Mouse (Mus musculus) intestine, postnatal 0 days (tissue): ENCODE results near the gene Col4a5. TPM values are rescaled to one million over a fixed set of nuclear protein-coding genes. Genes with fewer than 3 reads are reported as not detected.

ENCODE experiments used
- ATAC-seq: fragments of 200-750 bp; cut with Nextera tagmentation; 2 replicates; pipeline ENCODE4 v1.8.0; 2017; ENCODE audit warnings: mild to moderate bottlenecking, moderate TSS enrichment, moderate library complexity
- H3K27ac ChIP-seq: fragments of 300-500 bp; sonication (generic); 2 replicates; pipeline ENCODE4 v1.5.1; 2014; ENCODE audit warnings: mild to moderate bottlenecking, low read depth, low read length, moderate library complexity
- H3K27me3 ChIP-seq: fragments of 300-500 bp; sonication (generic); replicated peaks from 2 replicates; pipeline ENCODE4 v1.6.1; 2014; ENCODE audit warnings: low read length, mixed read lengths; ENCODE audit not compliant: control insufficient read depth, insufficient read depth
- H3K36me3 ChIP-seq: fragments of 300-500 bp; sonication (generic); 2 replicates; pipeline ENCODE4 v1.6.1; 2014; ENCODE audit warnings: mild to moderate bottlenecking, moderate library complexity; ENCODE audit not compliant: control insufficient read depth, insufficient read depth
- H3K4me1 ChIP-seq: fragments of 300-500 bp; sonication (generic); replicated peaks from 2 replicates; pipeline ENCODE4 v1.6.1; 2014; ENCODE audit warnings: antibody characterized with exemption, low read length, mixed read lengths; ENCODE audit not compliant: control insufficient read depth, insufficient read depth
- H3K4me2 ChIP-seq: fragments of 300-500 bp; sonication (generic); replicated peaks from 2 replicates; pipeline ENCODE4 v1.6.1; 2014; ENCODE audit warnings: low read depth, mild to moderate bottlenecking, moderate library complexity
- H3K4me3 ChIP-seq: fragments of 300-500 bp; sonication (generic); 2 replicates; pipeline ENCODE4 v1.5.1; 2014; ENCODE audit warnings: low read depth, low read length
- H3K9ac ChIP-seq: fragments of 300-500 bp; sonication (generic); 2 replicates; pipeline ENCODE4 v1.6.1; 2014; ENCODE audit warnings: mild to moderate bottlenecking, low read depth, low read length
- H3K9me3 ChIP-seq: fragments of 300-500 bp; sonication (generic); 2 replicates; pipeline ENCODE4 v1.6.1; 2016; ENCODE audit warnings: mixed run types; ENCODE audit not compliant: control insufficient read depth
- CTCF ChIP-seq: sonication (generic); IDR thresholded peaks from 2 replicates; pipeline ENCODE4 v1.5.1; 2016; ENCODE audit warnings: low read depth, mild to moderate bottlenecking, control low read depth, antibody characterized with exemption, moderate library complexity
- WGBS: fragments of 180-500 bp; shearing (Covaris S2); extraction: QIAGEN DNeasy Blood & Tissue Kit; methylation state at CpG from one replicate; pipeline ENCODE4 v1.1.7; 2014; 5-methylcytosine and 5-hydroxymethylcytosine counted together
- polyA plus RNA-seq: library from polyadenylated mRNA; unstranded; fragments of >200 nt; fragmentation: Nextera tagmentation; extraction: Ambion mirVana; gene quantifications from 2 replicates; pipeline ENCODE4 v1.2.1, GENCODE M21; 2015

The Col4a5 gene
- 5.0 and 5.5 TPM in 2 replicates for polyA plus RNA-seq

GRCm38 (mm10) chrX:141475110-141475509 is at the start of gene Col4a5:
Gene Col4a5, plus strand, starts transcription at chrX:141475385.
- no peak within 1 kb of the TSS for H3K27ac ChIP-seq
- WGBS, result 18% methylated on average over 13 of the region's 13 CpGs
- peak; percentile 59; the same call in 1 of the 2 replicates for ATAC-seq

GRCm38 (mm10) chrX:141436780-141437179 is 38.4 kb upstream of the Col4a5 start:
- Histone ChIP-seq H3K27me3 (no peaks in the 10 kb centered on the region), H3K4me2 (no peak overlapping the region), H3K9me3 (no peaks in the 10 kb centered on the region), H3K9ac (no peak overlapping the region), H3K4me1 (no peaks in the 10 kb centered on the region), H3K27ac (no peak overlapping the region), H3K4me3 (no peak overlapping the region), H3K36me3 (no peaks in the 10 kb centered on the region)
- TF ChIP-seq CTCF, result no peak
- no peak for ATAC-seq
- WGBS, result 76% methylated on average over 6 of the region's 6 CpGs

More at GRCm38 (mm10) chrX:141475110-141475509, at the start of gene Col4a5:
- no peaks in the 10 kb centered on the region for H3K36me3 ChIP-seq
- H3K4me3 ChIP-seq, result peak within 1 kb of the TSS; percentile 43
- H3K4me1 ChIP-seq, result no peaks in the 10 kb centered on the region
- peak within 1 kb of the TSS; percentile 66 for H3K4me2 ChIP-seq
- H3K27me3 ChIP-seq, result 0 out of 2 replicates have a peak, but pooled peaks cover 6% of the 10 kb centered on the region
- H3K9ac ChIP-seq, result no peak within 1 kb of the TSS
- TF ChIP-seq CTCF, result no peak
- no peaks in the 10 kb centered on the region for H3K9me3 ChIP-seq

DNA sequence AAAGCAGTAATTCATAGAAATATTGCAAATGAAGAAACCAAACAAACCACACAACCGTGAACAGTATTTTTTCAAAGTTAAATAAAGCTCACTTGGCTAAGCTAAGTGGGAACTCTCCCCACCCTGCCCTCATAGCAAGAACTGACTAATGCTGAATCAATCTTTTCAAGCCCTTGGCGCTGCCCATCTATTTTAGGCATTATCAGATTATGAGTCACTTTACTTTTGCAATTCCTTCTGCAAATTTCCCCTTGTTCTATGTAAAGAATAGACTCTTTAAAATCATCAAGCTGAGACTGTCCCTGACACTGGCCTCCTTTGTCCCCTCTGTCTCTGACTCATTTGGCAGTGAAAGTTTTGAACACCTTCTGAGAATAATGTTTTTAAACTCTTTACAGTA is 35.8 kb upstream of the Col4a5 start:
- H3K9me3 ChIP-seq, result no peaks in the 10 kb centered on the region
- H3K36me3 ChIP-seq, result no peaks in the 10 kb centered on the region
- H3K27me3 ChIP-seq, result no peaks in the 10 kb centered on the region
- no peak overlapping the region for H3K27ac ChIP-seq
- H3K4me3 ChIP-seq, result no peak overlapping the region
- H3K4me2 ChIP-seq, result no peak overlapping the region
- no peak for ATAC-seq
- TF ChIP-seq CTCF, result no peak
- H3K9ac ChIP-seq, result no peak overlapping the region
- no peaks in the 10 kb centered on the region for H3K4me1 ChIP-seq
- WGBS, result 51% methylated on average over 2 of the region's 2 CpGs

DNA sequence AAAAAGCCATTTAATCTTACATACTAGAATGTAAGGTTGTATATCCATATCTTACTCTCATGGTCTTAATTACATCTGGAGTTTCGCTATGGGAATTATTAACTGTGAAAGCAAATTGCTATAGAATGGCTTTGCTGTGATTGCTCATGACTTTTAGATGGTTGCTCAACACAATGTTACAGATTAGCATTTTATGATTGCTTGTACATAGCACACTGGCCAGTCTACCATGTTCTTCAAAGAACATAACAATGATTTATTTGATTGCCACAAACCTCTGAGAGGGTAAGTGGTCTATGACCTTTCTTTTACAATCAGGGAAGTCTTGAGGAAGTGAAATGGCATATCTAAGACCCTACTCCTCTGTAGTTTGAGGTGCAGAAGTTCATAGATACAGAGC is 27.2 kb upstream of the Col4a5 start:
- H3K36me3 ChIP-seq, result no peaks in the 10 kb centered on the region
- no peak overlapping the region for H3K4me2 ChIP-seq
- TF ChIP-seq CTCF, result no peak
- no peak overlapping the region for H3K27ac ChIP-seq
- ATAC-seq, result no peak
- no peak overlapping the region for H3K4me3 ChIP-seq
- 53% methylated on average over 1 of the region's 1 CpGs for WGBS
- H3K9ac ChIP-seq, result no peak overlapping the region
- H3K27me3 ChIP-seq, result no peaks in the 10 kb centered on the region
- H3K4me1 ChIP-seq, result no peaks in the 10 kb centered on the region
- no peaks in the 10 kb centered on the region for H3K9me3 ChIP-seq

- Histone ChIP-seq H3K4me3 (peak within 1 kb of the TSS; percentile 43), H3K27me3 (0 out of 2 replicates have a peak, but pooled peaks cover 6% of the 10 kb centered on the region), H3K9ac (no peak within 1 kb of the TSS), H3K9me3 (no peaks in the 10 kb centered on the region), H3K4me2 (peak within 1 kb of the TSS; percentile 66), H3K4me1 (no peaks in the 10 kb centered on the region), H3K27ac (no peak within 1 kb of the TSS), H3K36me3 (no peaks in the 10 kb centered on the region)
- no peak for ATAC-seq
- WGBS, result 16% methylated on average over 16 of the region's 16 CpGs
- TF ChIP-seq CTCF, result no peak
Observed at GRCm38 (mm10) chrX:141473470-141474302, 1.5 kb upstream of the Col4a5 start, which contains the start of gene Col4a6. Gene Col4a6, minus strand, starts transcription at chrX:141474076.

DNA sequence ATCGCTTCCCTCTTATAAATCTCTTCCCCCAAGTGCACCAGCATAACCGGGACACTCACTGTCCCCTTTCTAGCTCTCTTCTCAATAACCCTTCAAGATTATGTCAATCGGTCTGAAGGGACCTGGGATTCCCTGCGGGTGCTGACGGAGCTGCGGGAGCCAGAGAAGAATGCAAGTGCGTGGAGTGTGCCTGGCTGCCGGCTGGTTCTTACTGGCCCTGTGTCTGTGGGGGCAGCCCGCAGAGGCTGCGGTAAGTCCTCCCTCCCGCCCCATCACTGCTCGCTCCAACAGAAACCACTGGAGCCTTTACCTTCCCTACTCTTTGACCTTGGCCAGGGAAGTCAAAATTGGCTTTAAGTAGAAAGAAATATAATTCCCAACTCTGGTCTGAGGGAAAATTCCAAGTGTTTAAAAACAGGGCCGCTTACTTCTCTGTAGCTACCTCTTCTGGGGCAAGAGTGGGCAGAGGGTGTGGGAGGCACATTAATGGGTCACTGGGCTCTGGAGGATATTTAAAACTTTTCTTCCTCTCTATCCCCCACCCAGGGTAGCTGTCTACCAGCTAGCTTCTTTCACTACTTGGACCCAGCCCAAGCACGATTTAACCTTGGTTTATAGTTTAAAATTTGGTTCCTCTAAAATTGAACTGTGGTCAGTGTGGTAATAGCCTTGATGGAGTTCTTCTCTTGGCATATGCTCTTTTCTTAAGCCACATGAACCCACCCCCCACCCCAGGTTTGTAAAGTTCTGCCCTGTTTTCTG is 562 bp downstream of the Col4a5 start:
- Histone ChIP-seq H3K4me3 (peak overlapping the region; percentile 43), H3K9me3 (no peaks in the 10 kb centered on the region), H3K9ac (no peak overlapping the region), H3K36me3 (no peaks in the 10 kb centered on the region), H3K4me2 (peak overlapping the region; percentile 66), H3K27me3 (0 out of 2 replicates have a peak, but pooled peaks cover 6% of the 10 kb centered on the region), H3K27ac (no peak overlapping the region), H3K4me1 (no peaks in the 10 kb centered on the region)
- WGBS, result 20% methylated on average over 14 of the region's 14 CpGs
- TF ChIP-seq CTCF, result no peak
- 0 out of 2 replicates have a peak, but pooled peaks have one; percentile 31 for ATAC-seq
